Mouse (Mus musculus): ENCODE results near the gene Bex2. TPM values are rescaled to one million over a fixed set of nuclear protein-coding genes. Genes with fewer than 3 reads are reported as not detected.
"Not testable (repeated sequence)": the region's sequence is repeated elsewhere in the genome, so short reads cannot be mapped to it uniquely, and the experiment has no call there.

Gene Bex2
- polyA plus RNA-seq (2011; ENCODE audit: insufficient read depth, insufficient read length, low read depth, missing spikeins): 42.4 and 46.5 TPM in 2 replicates

GRCm38 (mm10) chrX:136068020-136068419 lies at the start of gene Bex2:
Bex2 (minus strand) TSS chrX:136068236.
- H3K4me3 ChIP-seq (ENCODE audit: low read depth, low read length): peak within 1 kb of the TSS; percentile 77
- not testable (repeated sequence) for H3K9me3 ChIP-seq (replicated peaks; ENCODE audit: control insufficient read depth, insufficient read depth, low read length, poor library complexity, severe bottlenecking); H3K27me3 ChIP-seq (ENCODE audit: control insufficient read depth, insufficient read depth, low read length, poor library complexity, severe bottlenecking); H3K4me1 ChIP-seq (ENCODE audit: control insufficient read depth, insufficient read depth, low read length); H3K36me3 ChIP-seq (ENCODE audit: control insufficient read depth, insufficient read depth, low read length, poor library complexity, severe bottlenecking); H3K27ac ChIP-seq (ENCODE audit: insufficient read depth, low read length)
- H3K9ac ChIP-seq (ENCODE audit: low read depth, poor library complexity, severe bottlenecking): peak within 1 kb of the TSS; percentile 40; the same call in 1 of the 2 replicates

- peak overlapping the region; percentile 67; the same call in 1 of the 2 replicates for H3K9ac ChIP-seq (ENCODE audit: low read depth, poor library complexity, severe bottlenecking)
- no peaks in the 10 kb centered on the region for H3K4me1 ChIP-seq (ENCODE audit: control insufficient read depth, insufficient read depth, low read length)
- H3K4me3 ChIP-seq (ENCODE audit: low read depth, low read length): peak overlapping the region; percentile 88
- no peaks in the 10 kb centered on the region for H3K9me3 ChIP-seq (replicated peaks; ENCODE audit: control insufficient read depth, insufficient read depth, low read length, poor library complexity, severe bottlenecking)
- 0 out of 2 replicates have a peak overlapping the region, but pooled peaks have one; percentile 49 for H3K27ac ChIP-seq (ENCODE audit: insufficient read depth, low read length)
- H3K27me3 ChIP-seq (ENCODE audit: control insufficient read depth, insufficient read depth, low read length, poor library complexity, severe bottlenecking): no peaks in the 10 kb centered on the region
- TF ChIP-seq CTCF (IDR thresholded peaks at IDR 0.05; ENCODE audit: low read depth, low read length): no peak
- H3K36me3 ChIP-seq (ENCODE audit: control insufficient read depth, insufficient read depth, low read length, poor library complexity, severe bottlenecking): no peaks in the 10 kb centered on the region
Measured at GRCm38 (mm10) chrX:136115419-136115961, 47.5 kb upstream of the Bex2 start.

- no peak overlapping the region for H3K27ac ChIP-seq (ENCODE audit: insufficient read depth, low read length)
- H3K27me3 ChIP-seq (ENCODE audit: control insufficient read depth, insufficient read depth, low read length, poor library complexity, severe bottlenecking): no peaks in the 10 kb centered on the region
- no peaks in the 10 kb centered on the region for H3K36me3 ChIP-seq (ENCODE audit: control insufficient read depth, insufficient read depth, low read length, poor library complexity, severe bottlenecking)
- H3K9me3 ChIP-seq (replicated peaks; ENCODE audit: control insufficient read depth, insufficient read depth, low read length, poor library complexity, severe bottlenecking): no peaks in the 10 kb centered on the region
- no peak overlapping the region for H3K9ac ChIP-seq (ENCODE audit: low read depth, poor library complexity, severe bottlenecking)
- no peaks in the 10 kb centered on the region for H3K4me1 ChIP-seq (ENCODE audit: control insufficient read depth, insufficient read depth, low read length)
- TF ChIP-seq POLR2A (IDR thresholded peaks at IDR 0.05; ENCODE audit: insufficient read depth, low read length) (no peak), EP300 (IDR thresholded peaks at IDR 0.05; ENCODE audit: insufficient read depth, low read depth, low read length) (no peak), CTCF (IDR thresholded peaks at IDR 0.05; ENCODE audit: low read depth, low read length) (no peak)
- no peak overlapping the region for H3K4me3 ChIP-seq (ENCODE audit: low read depth, low read length)
Measured at GRCm38 (mm10) chrX:136115015-136115414, 47.0 kb upstream of the Bex2 start.

- H3K4me1 ChIP-seq (ENCODE audit: control insufficient read depth, insufficient read depth, low read length): no peaks in the 10 kb centered on the region
- H3K27ac ChIP-seq (ENCODE audit: insufficient read depth, low read length): no peak overlapping the region
- H3K27me3 ChIP-seq (ENCODE audit: control insufficient read depth, insufficient read depth, low read length, poor library complexity, severe bottlenecking): no peaks in the 10 kb centered on the region
- H3K4me3 ChIP-seq (ENCODE audit: low read depth, low read length): no peak overlapping the region
- no peaks in the 10 kb centered on the region for H3K36me3 ChIP-seq (ENCODE audit: control insufficient read depth, insufficient read depth, low read length, poor library complexity, severe bottlenecking)
- H3K9ac ChIP-seq (ENCODE audit: low read depth, poor library complexity, severe bottlenecking): no peak overlapping the region
- TF ChIP-seq EP300 (IDR thresholded peaks at IDR 0.05; ENCODE audit: insufficient read depth, low read depth, low read length): no peak
- no peak for TF ChIP-seq CTCF (IDR thresholded peaks at IDR 0.05; ENCODE audit: low read depth, low read length)
- no peak for TF ChIP-seq POLR2A (IDR thresholded peaks at IDR 0.05; ENCODE audit: insufficient read depth, low read length)
- H3K9me3 ChIP-seq (replicated peaks; ENCODE audit: control insufficient read depth, insufficient read depth, low read length, poor library complexity, severe bottlenecking): no peaks in the 10 kb centered on the region
Measured at GRCm38 (mm10) chrX:136107942-136108341, 39.9 kb upstream of the Bex2 start.

- no peak overlapping the region for H3K4me3 ChIP-seq (ENCODE audit: low read depth, low read length)
- no peak overlapping the region for H3K9ac ChIP-seq (ENCODE audit: low read depth, poor library complexity, severe bottlenecking)
- no peaks in the 10 kb centered on the region for H3K27me3 ChIP-seq (ENCODE audit: control insufficient read depth, insufficient read depth, low read length, poor library complexity, severe bottlenecking)
- no peak overlapping the region for H3K27ac ChIP-seq (ENCODE audit: insufficient read depth, low read length)
- no peak for TF ChIP-seq EP300 (IDR thresholded peaks at IDR 0.05; ENCODE audit: insufficient read depth, low read depth, low read length)
- TF ChIP-seq POLR2A (IDR thresholded peaks at IDR 0.05; ENCODE audit: insufficient read depth, low read length): no peak
- no peak for TF ChIP-seq CTCF (IDR thresholded peaks at IDR 0.05; ENCODE audit: low read depth, low read length)
- no peaks in the 10 kb centered on the region for H3K36me3 ChIP-seq (ENCODE audit: control insufficient read depth, insufficient read depth, low read length, poor library complexity, severe bottlenecking)
- no peaks in the 10 kb centered on the region for H3K4me1 ChIP-seq (ENCODE audit: control insufficient read depth, insufficient read depth, low read length)
- no peaks in the 10 kb centered on the region for H3K9me3 ChIP-seq (replicated peaks; ENCODE audit: control insufficient read depth, insufficient read depth, low read length, poor library complexity, severe bottlenecking)
Measured at GRCm38 (mm10) chrX:136104724-136105088, 36.7 kb upstream of the Bex2 start.

GRCm38 (mm10) chrX:136104046-136104723 lies 36.1 kb upstream of the Bex2 start:
- H3K4me1 ChIP-seq (ENCODE audit: control insufficient read depth, insufficient read depth, low read length): no peaks in the 10 kb centered on the region
- no peak overlapping the region for H3K4me3 ChIP-seq (ENCODE audit: low read depth, low read length)
- H3K27me3 ChIP-seq (ENCODE audit: control insufficient read depth, insufficient read depth, low read length, poor library complexity, severe bottlenecking): no peaks in the 10 kb centered on the region
- H3K9ac ChIP-seq (ENCODE audit: low read depth, poor library complexity, severe bottlenecking): no peak overlapping the region
- H3K9me3 ChIP-seq (replicated peaks; ENCODE audit: control insufficient read depth, insufficient read depth, low read length, poor library complexity, severe bottlenecking): no peaks in the 10 kb centered on the region
- no peak overlapping the region for H3K27ac ChIP-seq (ENCODE audit: insufficient read depth, low read length)
- TF ChIP-seq EP300 (IDR thresholded peaks at IDR 0.05; ENCODE audit: insufficient read depth, low read depth, low read length) (no peak), POLR2A (IDR thresholded peaks at IDR 0.05; ENCODE audit: insufficient read depth, low read length) (no peak), CTCF (IDR thresholded peaks at IDR 0.05; ENCODE audit: low read depth, low read length) (no peak)
- no peaks in the 10 kb centered on the region for H3K36me3 ChIP-seq (ENCODE audit: control insufficient read depth, insufficient read depth, low read length, poor library complexity, severe bottlenecking)

Measured in ES-Bruce4 (cell line).